Mouse (Mus musculus) thymus, adult 2 months (tissue): Measurements from ENCODE around the gene Ube2v1.

Experiments used
- CTCF ChIP-seq: fragments of 200-500 bp; IDR thresholded peaks from 2 replicates; pipeline ENCODE4 v1.5.1; 2012; ENCODE audit warnings: mild to moderate bottlenecking, control low read depth, low read length, moderate library complexity, borderline replicate concordance; ENCODE audit not compliant: control insufficient read depth, poor library complexity, insufficient read depth; ENCODE audit errors: extremely low read depth
- POLR2A ChIP-seq: fragments of 200-500 bp; IDR thresholded peaks from 2 replicates; pipeline ENCODE4 v1.6.1; 2012; ENCODE audit warnings: mild to moderate bottlenecking, low read length, control low read depth, moderate library complexity; ENCODE audit not compliant: control insufficient read depth, poor library complexity, insufficient read depth; ENCODE audit errors: extremely low read depth

DNA sequence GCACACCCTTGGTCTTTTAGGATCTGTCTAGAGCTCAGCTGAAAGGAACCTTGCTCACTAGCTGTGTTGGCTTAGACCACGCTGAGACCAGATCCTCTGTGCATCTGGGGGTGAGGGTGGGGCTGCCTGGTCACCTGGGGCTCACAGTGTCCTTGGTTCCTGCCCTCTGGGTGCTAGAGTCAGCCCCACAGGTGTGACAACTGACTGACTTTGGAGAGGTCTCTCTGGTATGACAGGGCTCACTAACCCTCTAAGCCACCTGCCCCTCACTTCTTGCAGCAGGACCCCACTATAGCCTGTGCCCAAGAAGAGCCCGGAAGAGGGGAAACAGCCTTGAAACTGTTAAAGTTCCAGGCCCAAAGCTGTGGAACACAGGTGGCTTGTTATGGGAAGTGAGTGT is 29.5 kb downstream of the Ube2v1 start:
- TF ChIP-seq CTCF (no peak), POLR2A (no peak)
